Mouse (Mus musculus) midbrain, embryonic 14.5 days (tissue): Measurements from ENCODE around the gene Agpat2. TPM values are rescaled to one million over a fixed set of nuclear protein-coding genes. Genes with fewer than 3 reads are reported as not detected.

Experiments
- ATAC-seq: fragments of 200-750 bp; cut with Nextera tagmentation; 2 replicates; pipeline ENCODE4 v1.8.0; 2017; ENCODE audit warnings: moderate number of reproducible peaks, moderate library complexity; ENCODE audit not compliant: low FRiP score, low TSS enrichment
- DNase-seq: peaks from one replicate; pipeline ENCODE4 v3.0.0-alpha.2; 2015
- H3K27ac ChIP-seq: fragments of 300-500 bp; sonication (generic); replicated peaks from 2 replicates; pipeline ENCODE4 v1.5.1; 2014; ENCODE audit warnings: mild to moderate bottlenecking, low read depth, low read length, moderate library complexity
- H3K27me3 ChIP-seq: fragments of 300-500 bp; sonication (generic); 2 replicates; pipeline ENCODE4 v1.6.1; 2014; ENCODE audit warnings: low read length, control low read depth, mixed read lengths; ENCODE audit not compliant: control insufficient read depth, insufficient read depth
- H3K36me3 ChIP-seq: fragments of 300-500 bp; sonication (generic); 2 replicates; pipeline ENCODE4 v1.6.1; 2014; ENCODE audit warnings: low read length, control low read depth; ENCODE audit not compliant: control insufficient read depth, insufficient read depth
- H3K4me1 ChIP-seq: fragments of 300-500 bp; sonication (generic); 2 replicates; pipeline ENCODE4 v1.6.1; 2014; ENCODE audit warnings: mild to moderate bottlenecking, antibody characterized with exemption, low read length, control low read depth; ENCODE audit not compliant: control insufficient read depth, insufficient read depth
- H3K4me2 ChIP-seq: fragments of 300-500 bp; sonication (generic); 2 replicates; pipeline ENCODE4 v1.6.1; 2014; ENCODE audit warnings: mild to moderate bottlenecking, low read length, moderate library complexity
- H3K4me3 ChIP-seq: fragments of 300-500 bp; sonication (generic); replicated peaks from 2 replicates; pipeline ENCODE4 v1.5.1; 2014; ENCODE audit warnings: low read depth, low read length
- H3K9ac ChIP-seq: fragments of 300-500 bp; sonication (generic); replicated peaks from 2 replicates; pipeline ENCODE4 v1.6.1; 2014; ENCODE audit warnings: mild to moderate bottlenecking, low read length, moderate library complexity
- H3K9me3 ChIP-seq: fragments of 300-500 bp; sonication (generic); 2 replicates; pipeline ENCODE4 v1.6.1; 2016; ENCODE audit warnings: low read length, control low read depth, mixed read lengths; ENCODE audit not compliant: control insufficient read depth
- WGBS: fragments of 180-500 bp; shearing (Covaris S2); extraction: QIAGEN DNeasy Blood & Tissue Kit; methylation state at CpG from one replicate; pipeline ENCODE4 v1.1.7; 2014; 5-methylcytosine and 5-hydroxymethylcytosine counted together
- polyA plus RNA-seq: library from polyadenylated mRNA; unstranded; fragments of >200 nt; fragmentation: Nextera tagmentation; extraction: Ambion mirVana; gene quantifications from 2 replicates; pipeline ENCODE4 v1.2.1, GENCODE M21; 2014

Gene Agpat2
- polyA plus RNA-seq, result 1.8 and 3.8 TPM in 2 replicates

DNA sequence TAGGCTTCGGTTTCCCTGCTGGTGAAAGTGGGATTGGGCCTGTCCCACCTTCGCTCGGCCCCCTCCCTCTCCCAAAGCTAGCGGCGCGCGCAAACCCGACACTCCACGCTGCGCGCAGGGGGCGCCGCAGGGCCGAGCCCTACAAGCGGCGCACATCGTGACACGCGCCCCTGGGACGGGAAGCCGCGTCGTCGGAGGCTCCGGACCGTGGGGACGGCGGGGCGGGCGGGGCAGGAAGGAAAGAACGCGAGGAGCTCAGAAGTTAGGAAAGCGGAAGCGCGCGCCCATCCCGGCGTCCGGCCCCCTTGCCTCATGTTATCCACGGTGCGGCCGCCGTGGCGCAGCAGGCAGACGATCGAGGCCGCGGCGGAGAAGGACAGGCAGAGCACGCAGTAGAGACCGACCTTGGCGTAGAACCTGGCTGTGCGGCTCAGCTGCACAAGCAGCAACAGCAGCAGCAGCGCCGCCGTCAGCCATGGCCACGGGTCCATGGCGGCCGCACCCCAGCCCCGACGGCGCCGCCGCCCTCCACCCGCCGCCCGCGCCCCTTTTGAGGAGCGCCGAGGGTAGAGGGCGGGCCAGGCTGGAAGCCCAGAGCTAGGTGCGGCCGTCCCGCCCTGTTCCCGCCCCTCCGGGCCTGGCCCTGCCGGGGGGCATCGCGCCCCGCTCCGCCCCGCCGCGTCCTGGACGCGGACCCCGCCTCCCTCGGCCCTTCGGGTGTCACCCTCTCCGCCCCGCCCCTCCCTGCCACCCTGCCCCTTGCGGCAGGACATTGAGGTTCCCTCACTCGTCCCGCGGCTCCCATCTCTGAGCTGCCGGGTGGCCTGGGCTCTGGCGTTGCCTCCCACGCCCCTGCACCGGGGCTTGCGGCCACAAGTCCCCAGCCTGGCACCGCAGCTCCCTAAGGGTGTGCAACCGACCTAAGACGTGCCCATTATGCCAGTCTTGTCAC lies at the start of gene Agpat2:
Gene Agpat2 (minus strand): TSS at position 698 of the 952 bp plus-strand sequence.
- H3K4me1 ChIP-seq, result 0 out of 2 replicates have a peak, but pooled peaks cover 5% of the 10 kb centered on the region
- H3K27ac ChIP-seq, result no peak within 1 kb of the TSS
- peak within 1 kb of the TSS; percentile 66 for H3K4me2 ChIP-seq
- DNase-seq, result peak; percentile 75
- H3K4me3 ChIP-seq, result peak within 1 kb of the TSS; percentile 48
- H3K27me3 ChIP-seq, result peaks cover 23% of the 10 kb centered on the region
- no peaks in the 10 kb centered on the region for H3K36me3 ChIP-seq
- no peaks in the 10 kb centered on the region for H3K9me3 ChIP-seq
- ATAC-seq, result peak; percentile 50
- 1% methylated on average over 100 of the region's 103 CpGs for WGBS
- H3K9ac ChIP-seq, result peak within 1 kb of the TSS; percentile 55

DNA sequence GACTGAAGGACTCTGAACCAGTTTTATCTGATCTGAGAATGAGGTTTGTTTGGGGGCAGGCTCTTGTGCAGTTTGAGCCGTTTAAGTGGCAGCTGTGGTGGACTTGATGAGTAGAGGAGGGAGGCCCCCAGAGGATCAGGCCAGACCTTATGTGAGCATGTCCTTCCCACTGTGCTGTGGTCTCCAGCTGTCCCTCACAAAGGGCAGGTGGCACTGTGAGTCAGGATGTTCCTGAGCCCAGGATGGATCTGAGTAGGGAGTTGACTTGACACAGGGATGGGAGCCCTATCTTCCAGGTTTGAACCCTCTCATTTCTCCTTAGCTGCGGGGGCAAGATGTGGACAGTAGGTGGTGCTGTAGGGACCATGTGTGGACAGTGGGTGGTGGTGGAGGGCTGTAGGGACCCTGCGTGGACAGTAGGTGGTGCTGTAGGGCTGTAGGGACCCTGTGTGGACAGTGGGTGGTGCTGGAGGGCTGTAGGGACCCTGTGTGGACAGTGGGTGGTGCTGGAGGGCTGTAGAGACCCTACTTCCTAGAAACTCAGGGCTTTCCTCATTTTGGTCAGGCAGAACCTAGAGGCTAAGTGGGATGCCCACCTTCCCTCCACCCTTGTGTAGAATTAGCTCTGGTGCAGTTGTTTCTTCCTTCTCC lies 42.6 kb upstream of the Agpat2 start:
- H3K27ac ChIP-seq, result no peak overlapping the region
- H3K4me3 ChIP-seq, result no peak overlapping the region
- ATAC-seq (peak; percentile 92), DNase-seq (peak; percentile 94)
- no peak overlapping the region for H3K4me2 ChIP-seq
- H3K4me1 ChIP-seq, result no peaks in the 10 kb centered on the region
- no peaks in the 10 kb centered on the region for H3K27me3 ChIP-seq
- WGBS, result 25% methylated on average over 3 of the region's 3 CpGs
- H3K9me3 ChIP-seq, result no peaks in the 10 kb centered on the region
- H3K9ac ChIP-seq, result no peak overlapping the region
- no peaks in the 10 kb centered on the region for H3K36me3 ChIP-seq

DNA sequence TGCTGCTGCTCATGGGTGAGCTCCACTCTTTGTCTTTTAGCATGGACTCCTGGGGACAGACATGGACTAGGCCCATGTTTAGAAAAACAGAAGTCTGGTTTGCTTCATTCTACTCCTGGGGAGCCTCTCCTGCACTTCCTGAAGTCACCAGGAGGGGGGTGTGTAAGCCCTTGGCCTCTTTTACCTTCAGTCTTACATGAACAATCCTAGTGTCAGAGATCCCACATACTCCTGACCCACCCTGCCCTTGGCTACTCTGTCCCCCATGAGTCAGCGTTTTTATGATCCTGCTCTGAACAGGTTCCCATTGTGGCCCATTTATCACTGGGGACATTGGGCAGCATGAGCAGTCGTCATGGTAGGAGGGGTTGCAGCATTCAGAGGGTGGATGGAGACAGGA lies 39.7 kb upstream of the Agpat2 start:
- no peak overlapping the region for H3K4me3 ChIP-seq
- no peak overlapping the region for H3K9ac ChIP-seq
- H3K27me3 ChIP-seq, result no peaks in the 10 kb centered on the region
- WGBS, result 73% methylated on average over 2 of the region's 2 CpGs
- H3K4me1 ChIP-seq, result peaks cover 2% of the 10 kb centered on the region
- no peak overlapping the region for H3K4me2 ChIP-seq
- H3K27ac ChIP-seq, result no peak overlapping the region
- DNase-seq, result peak; percentile 66
- ATAC-seq, result no peak
- H3K9me3 ChIP-seq, result no peaks in the 10 kb centered on the region
- H3K36me3 ChIP-seq, result no peaks in the 10 kb centered on the region; the same call in 1 of the 2 replicates

DNA sequence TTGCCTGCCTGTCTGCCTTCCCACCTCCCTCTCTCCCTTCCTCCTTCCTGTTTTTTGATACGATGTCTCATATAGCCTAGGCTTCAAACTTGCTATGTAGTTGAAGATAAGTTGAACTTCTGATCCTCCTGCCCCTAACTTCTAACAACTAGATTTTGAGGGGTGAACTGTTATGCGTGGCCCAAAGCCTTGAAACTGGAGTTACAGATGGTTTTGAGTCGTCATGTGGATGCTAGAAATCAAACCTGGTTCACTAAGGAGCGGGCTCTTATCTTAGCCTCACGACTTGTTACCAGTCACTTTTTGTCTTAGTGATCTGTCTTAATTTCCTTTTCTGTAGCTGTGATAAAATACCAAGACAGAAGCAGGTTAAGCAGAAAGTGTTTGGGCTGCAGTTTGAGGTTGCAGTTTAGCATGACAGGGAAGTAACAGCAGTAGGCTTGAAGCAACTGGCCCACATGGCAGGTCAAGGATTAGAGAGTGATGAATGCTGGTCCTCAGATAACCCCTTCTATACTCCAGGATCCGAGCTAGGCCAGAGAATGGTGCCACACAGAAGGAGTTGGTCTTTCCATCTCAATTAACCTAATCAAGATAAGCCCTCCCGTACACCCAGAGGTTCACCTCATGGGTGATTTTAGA lies 36.9 kb upstream of the Agpat2 start:
- Histone ChIP-seq H3K27me3 (no peaks in the 10 kb centered on the region), H3K4me2 (no peak overlapping the region), H3K4me1 (peaks cover 15% of the 10 kb centered on the region), H3K9ac (no peak overlapping the region), H3K9me3 (no peaks in the 10 kb centered on the region), H3K27ac (no peak overlapping the region), H3K4me3 (no peak overlapping the region), H3K36me3 (peaks cover 23% of the 10 kb centered on the region)
- 82% methylated on average over 7 of the region's 7 CpGs for WGBS
- DNase-seq, result no peak
- no peak for ATAC-seq

DNA sequence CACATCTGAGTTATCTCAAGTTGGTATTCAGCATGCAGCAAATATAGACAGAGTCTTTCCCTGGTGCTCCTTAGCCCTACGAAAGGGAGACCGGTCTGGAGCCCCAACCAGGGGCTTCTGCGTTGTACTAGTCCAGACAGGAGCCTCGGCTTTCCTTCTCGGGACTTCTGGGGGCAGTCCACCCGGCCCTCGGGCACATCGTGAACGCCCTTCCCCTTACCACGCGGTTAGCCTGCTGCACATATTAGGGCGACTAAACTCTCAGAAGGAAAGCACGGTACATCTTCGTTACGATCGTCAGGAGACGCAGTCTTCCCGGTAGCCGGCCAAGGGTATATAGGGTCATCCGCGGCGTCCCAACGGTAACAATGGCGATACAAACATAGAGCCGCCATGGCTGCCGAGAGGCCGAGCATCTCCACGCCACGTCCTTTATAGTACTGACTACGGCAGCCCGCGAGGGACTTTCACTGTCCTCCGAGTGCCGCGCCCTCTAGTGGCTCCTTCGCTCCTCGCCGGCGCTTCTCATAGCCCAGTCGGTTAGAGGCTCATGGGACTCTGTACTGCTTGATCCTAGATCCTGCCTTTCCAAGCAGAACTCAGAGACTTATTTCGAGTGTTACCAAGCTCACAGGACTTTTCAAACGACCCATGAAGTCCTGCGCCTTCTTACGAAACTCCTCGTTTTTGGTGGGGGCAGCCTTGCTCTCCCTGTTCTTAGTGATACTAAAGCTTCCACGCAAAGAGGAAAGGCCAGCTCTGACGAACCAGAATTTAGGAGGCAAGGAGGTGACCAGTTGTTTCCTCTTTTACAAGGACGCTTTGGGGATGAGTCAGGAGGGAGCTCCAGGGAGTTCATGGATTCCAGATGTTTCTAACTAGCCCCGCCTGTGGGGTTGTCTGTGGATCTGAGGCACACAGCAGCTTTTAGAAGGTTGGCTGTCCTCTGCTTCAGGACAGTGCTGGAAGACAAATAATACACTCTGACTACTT lies 35.9 kb upstream of the Agpat2 start:
- peak; percentile 99 for DNase-seq
- ATAC-seq, result peak; percentile 87
- Histone ChIP-seq H3K27me3 (no peaks in the 10 kb centered on the region), H3K27ac (peak overlapping the region; percentile 84), H3K9ac (peak overlapping the region; percentile 94), H3K4me3 (peak overlapping the region; percentile 90), H3K4me1 (peaks cover 15% of the 10 kb centered on the region), H3K36me3 (peaks cover 33% of the 10 kb centered on the region), H3K9me3 (no peaks in the 10 kb centered on the region), H3K4me2 (peak overlapping the region; percentile 61)
- 5% methylated on average over 49 of the region's 49 CpGs for WGBS

DNA sequence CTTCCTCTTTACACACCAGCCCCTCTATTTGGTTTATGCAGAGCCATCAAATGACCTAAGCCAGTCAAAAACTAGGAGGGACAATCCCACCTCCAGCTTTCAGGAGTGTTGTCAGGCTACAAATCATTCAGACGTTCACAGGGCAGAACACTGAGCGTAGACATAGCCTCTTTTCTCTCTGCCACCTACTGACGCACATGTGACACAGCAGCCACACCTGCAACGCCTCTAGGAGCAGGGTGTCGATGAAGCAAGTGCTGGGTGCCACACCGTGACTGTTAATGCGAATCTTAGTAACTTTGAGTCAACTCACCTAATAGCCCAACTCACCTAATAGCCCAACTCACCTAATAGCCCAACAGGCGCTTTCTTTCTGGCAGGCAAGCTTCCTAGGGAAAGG lies 34.9 kb upstream of the Agpat2 start:
- WGBS, result 5% methylated on average over 8 of the region's 8 CpGs
- Histone ChIP-seq H3K36me3 (peaks cover 44% of the 10 kb centered on the region), H3K27ac (no peak overlapping the region), H3K9me3 (no peaks in the 10 kb centered on the region), H3K27me3 (no peaks in the 10 kb centered on the region), H3K9ac (peak overlapping the region; percentile 94), H3K4me1 (peaks cover 15% of the 10 kb centered on the region), H3K4me3 (peak overlapping the region; percentile 90), H3K4me2 (peak overlapping the region; percentile 61)
- DNase-seq (peak; percentile 74), ATAC-seq (0 out of 2 replicates have a peak, but pooled peaks have one; percentile 15)

DNA sequence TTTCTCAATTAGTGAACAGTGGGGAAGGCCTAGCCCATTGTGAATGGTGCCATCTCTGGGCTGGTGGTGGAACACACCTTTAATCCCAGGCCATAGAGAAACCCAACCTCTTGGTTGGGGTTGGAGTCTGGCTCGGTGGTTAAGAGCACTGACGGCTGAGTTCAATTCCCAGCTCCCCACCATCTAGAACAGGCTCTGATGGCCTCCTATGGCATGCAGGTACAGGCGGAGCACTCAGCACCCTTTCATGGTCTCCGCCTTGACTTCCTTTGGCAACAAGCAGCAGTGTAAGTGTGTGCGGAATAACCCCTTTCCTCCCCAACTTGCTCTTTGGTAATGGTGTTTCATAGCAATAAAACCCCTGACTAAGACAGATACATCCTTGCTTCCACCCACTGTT lies 34.4 kb upstream of the Agpat2 start:
- DNase-seq (no peak), ATAC-seq (no peak)
- H3K36me3 ChIP-seq, result peaks cover 46% of the 10 kb centered on the region
- H3K27me3 ChIP-seq, result no peaks in the 10 kb centered on the region
- peaks cover 15% of the 10 kb centered on the region for H3K4me1 ChIP-seq
- peak overlapping the region; percentile 90 for H3K4me3 ChIP-seq
- H3K9me3 ChIP-seq, result no peaks in the 10 kb centered on the region
- H3K27ac ChIP-seq, result no peak overlapping the region
- H3K9ac ChIP-seq, result peak overlapping the region; percentile 94
- WGBS, result 81% methylated on average over 5 of the region's 5 CpGs
- peak overlapping the region; percentile 61 for H3K4me2 ChIP-seq
